Mouse (Mus musculus) ES-Bruce4 (cell line): ENCODE measurements at regions not wholly inside any gene's neighbourhood (a gene's known extent, or its start where the extent isn't known, plus 50 kb on each side); places are given as distances from the start of the nearest gene placed in this dataset.

Experiments
- H3K27ac ChIP-seq: 2 replicates; pipeline ENCODE4 v1.5.1; 2012; ENCODE audit warnings: low read length, inconsistent platforms; ENCODE audit not compliant: insufficient read depth
- H3K27me3 ChIP-seq: 2 replicates; pipeline ENCODE4 v1.6.1; 2012; ENCODE audit warnings: mild to moderate bottlenecking, low read length, inconsistent platforms; ENCODE audit not compliant: control insufficient read depth, poor library complexity, insufficient read depth, severe bottlenecking
- H3K36me3 ChIP-seq: 2 replicates; pipeline ENCODE4 v1.6.1; 2012; ENCODE audit warnings: inconsistent platforms, mild to moderate bottlenecking, low read length, moderate library complexity; ENCODE audit not compliant: control insufficient read depth, poor library complexity, insufficient read depth, severe bottlenecking
- H3K4me1 ChIP-seq: one replicate; pipeline ENCODE4 v1.8.1; 2011; ENCODE audit warnings: low read length; ENCODE audit not compliant: control insufficient read depth, insufficient read depth
- H3K4me3 ChIP-seq: 2 replicates; pipeline ENCODE4 v1.5.1; 2011; ENCODE audit warnings: low read depth, mild to moderate bottlenecking, low read length
- H3K9ac ChIP-seq: 2 replicates; pipeline ENCODE4 v1.6.1; 2012; ENCODE audit warnings: low read depth, mild to moderate bottlenecking, inconsistent platforms; ENCODE audit not compliant: poor library complexity, severe bottlenecking
- H3K9me3 ChIP-seq: replicated peaks from 2 replicates; pipeline ENCODE4 v1.6.1; 2012; ENCODE audit warnings: mild to moderate bottlenecking, low read length, inconsistent platforms; ENCODE audit not compliant: control insufficient read depth, poor library complexity, insufficient read depth, severe bottlenecking
- CTCF ChIP-seq: IDR thresholded peaks from one replicate; pipeline ENCODE4 v1.8.1; 2011; ENCODE audit warnings: low read depth, low read length
- EP300 ChIP-seq: IDR thresholded peaks from 2 replicates; pipeline ENCODE4 v1.6.1; 2011; ENCODE audit warnings: low read depth, low read length; ENCODE audit not compliant: insufficient read depth
- POLR2A ChIP-seq: IDR thresholded peaks from one replicate; pipeline ENCODE4 v1.8.1; 2011; ENCODE audit warnings: low read length; ENCODE audit not compliant: insufficient read depth

DNA sequence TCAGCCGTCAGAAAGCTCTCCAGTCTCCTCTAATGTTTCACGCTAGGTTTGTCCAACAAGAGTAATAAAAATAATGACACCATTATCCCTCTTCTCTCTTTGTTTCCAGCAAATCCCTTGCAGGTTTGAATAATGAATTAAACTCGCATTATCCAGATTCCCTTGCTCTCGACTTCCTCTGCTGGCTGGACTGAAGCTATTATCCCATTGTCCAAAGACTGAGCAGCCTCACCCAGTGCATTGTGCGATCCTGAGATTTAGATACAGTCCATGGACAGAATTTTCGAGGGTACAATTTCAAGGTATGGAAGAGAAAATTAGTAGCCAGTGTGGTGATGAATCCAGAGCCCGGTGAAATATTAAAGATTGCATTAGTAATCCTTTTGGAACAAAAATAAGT lies 270.3 kb downstream of the En1 start:
- Histone ChIP-seq H3K27ac (no peak overlapping the region), H3K9me3 (no peaks in the 10 kb centered on the region), H3K9ac (no peak overlapping the region), H3K4me3 (no peak overlapping the region), H3K27me3 (no peaks in the 10 kb centered on the region), H3K4me1 (no peaks in the 10 kb centered on the region), H3K36me3 (no peaks in the 10 kb centered on the region)
- TF ChIP-seq POLR2A = no peak
- TF ChIP-seq CTCF = no peak
- TF ChIP-seq EP300 = no peak

DNA sequence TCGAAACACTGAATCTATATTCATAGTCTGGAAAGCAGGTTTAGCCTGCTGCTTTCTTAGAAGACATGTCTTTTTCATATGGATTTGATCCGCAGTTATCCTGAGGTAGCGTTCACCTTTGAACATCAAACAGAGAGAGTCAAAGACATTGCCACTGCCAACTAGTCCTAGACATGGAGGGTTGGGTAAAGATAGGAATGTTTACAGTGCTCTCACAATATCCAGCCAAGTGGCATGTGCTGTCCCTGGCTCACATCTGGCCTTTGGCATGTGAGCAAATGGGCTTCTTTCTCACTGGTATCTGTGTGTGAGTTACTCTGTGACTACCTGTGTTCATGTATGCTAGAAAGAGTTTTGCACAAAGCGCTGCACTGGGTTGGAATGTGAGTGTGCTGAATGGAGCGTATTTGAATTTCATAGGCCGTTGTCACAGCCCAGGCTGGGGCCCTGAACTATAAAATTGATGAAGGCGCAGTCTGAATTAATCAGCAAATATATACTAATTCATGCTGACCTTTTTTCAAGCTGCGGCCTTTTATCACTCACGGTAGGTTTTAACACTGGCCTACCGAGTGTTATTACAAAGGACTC lies 280.8 kb downstream of the En1 start:
- Histone ChIP-seq H3K4me3 (no peak overlapping the region), H3K9me3 (no peaks in the 10 kb centered on the region), H3K27me3 (0 out of 2 replicates have a peak, but pooled peaks cover 1% of the 10 kb centered on the region), H3K4me1 (no peaks in the 10 kb centered on the region), H3K9ac (no peak overlapping the region), H3K27ac (no peak overlapping the region), H3K36me3 (no peaks in the 10 kb centered on the region)
- TF ChIP-seq POLR2A = no peak
- TF ChIP-seq EP300 = no peak
- no peak for TF ChIP-seq CTCF

DNA sequence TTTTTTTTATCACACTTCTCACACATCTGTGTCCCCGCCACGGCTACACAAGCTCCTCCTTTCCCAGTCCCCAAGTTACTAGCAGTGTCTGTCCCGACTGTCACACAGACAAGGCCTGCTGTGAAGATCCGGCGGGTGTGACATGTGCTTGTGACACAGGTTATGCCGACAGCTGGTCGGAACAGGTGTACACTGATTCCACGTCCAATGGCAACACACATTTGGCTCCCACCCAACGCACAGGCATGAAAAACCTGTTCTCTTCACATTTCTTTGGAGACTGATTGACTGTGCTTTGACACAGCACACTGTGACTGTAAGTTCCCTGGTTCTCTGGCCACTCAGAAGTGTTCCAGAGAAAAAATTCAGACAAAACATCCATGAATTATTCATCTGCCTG lies 281.4 kb downstream of the En1 start:
- Histone ChIP-seq H3K36me3 (no peaks in the 10 kb centered on the region), H3K27ac (no peak overlapping the region), H3K9ac (no peak overlapping the region), H3K9me3 (no peaks in the 10 kb centered on the region), H3K27me3 (0 out of 2 replicates have a peak, but pooled peaks cover 1% of the 10 kb centered on the region), H3K4me1 (no peaks in the 10 kb centered on the region), H3K4me3 (no peak overlapping the region)
- TF ChIP-seq EP300 (no peak), CTCF (no peak), POLR2A (no peak)

DNA sequence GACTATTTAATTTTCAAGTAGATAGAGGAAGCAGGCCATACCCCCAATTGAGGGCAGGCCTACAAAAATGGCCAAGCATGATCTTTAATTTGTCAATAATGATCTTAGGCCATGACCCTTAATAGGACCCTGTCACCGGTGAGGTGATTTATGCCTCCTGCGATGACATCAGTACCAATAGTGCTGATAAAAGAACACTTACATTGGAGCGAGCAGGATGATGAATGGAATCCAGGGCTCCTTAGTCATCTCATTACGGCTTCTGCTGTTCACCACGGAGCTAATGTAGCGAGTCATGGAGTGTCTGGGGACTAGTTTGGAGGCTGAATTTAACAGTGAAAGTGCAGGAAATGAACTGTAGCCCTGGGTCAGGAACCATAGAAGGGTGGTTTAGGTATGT lies 308.6 kb downstream of the En1 start:
- Histone ChIP-seq H3K9me3 (no peaks in the 10 kb centered on the region), H3K4me3 (no peak overlapping the region), H3K4me1 (no peaks in the 10 kb centered on the region), H3K27ac (no peak overlapping the region), H3K27me3 (no peaks in the 10 kb centered on the region), H3K36me3 (no peaks in the 10 kb centered on the region), H3K9ac (no peak overlapping the region)
- no peak for TF ChIP-seq EP300

DNA sequence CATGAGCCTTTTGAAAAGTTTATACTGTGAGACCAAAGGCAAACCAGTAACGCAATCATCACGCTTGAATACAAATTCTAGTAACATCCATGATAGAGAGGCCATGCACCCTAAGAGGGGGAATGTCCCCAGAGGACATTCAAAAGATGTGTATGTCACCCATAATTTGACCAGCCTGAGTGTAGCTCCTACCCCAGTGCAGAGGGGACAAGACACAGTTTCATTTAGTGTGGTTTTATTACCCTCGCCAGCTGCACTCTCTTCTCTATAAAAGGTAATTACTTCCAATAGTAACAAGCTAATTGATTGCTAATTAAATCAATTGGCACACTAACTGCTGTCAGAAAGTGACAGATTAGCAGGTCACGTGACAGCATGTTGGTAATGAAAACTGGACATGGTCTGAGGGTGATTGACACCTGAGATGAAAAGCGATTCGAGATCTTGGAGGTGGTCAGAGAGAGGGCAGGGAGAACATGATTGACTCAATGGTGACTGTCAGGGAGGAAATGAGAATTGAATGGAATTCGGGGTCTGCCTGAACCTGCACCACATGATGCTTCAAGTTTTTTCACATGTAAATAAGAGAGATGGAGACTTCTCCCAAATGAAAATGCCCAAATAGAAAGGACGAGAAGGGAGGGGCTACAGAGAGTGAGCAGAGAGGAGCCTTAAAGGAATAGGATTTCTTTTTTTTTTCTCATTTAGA lies 309.9 kb downstream of the En1 start:
- Histone ChIP-seq H3K9me3 (no peaks in the 10 kb centered on the region), H3K4me1 (no peaks in the 10 kb centered on the region)
- TF ChIP-seq EP300 (no peak), CTCF (no peak), POLR2A (no peak)

DNA sequence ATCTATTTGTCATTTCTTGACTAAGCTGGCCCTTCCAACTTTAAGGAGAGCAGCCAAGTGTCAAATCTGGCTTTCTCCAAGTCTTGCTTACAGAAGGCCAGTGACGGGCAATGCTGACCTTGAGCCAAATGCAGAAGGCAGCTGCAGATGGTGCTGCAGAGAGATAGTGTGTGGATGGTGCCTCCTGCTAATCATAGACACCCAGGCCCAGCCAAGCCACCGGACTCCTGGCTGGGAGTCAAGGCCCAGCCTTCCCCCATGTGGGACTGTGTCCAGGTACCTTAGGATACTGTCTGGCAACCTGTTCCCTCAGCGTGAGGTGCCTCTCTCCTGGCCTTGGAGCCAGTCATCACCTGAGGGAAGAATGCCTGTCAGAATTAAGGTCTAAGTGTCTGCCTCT lies 319.3 kb downstream of the En1 start:
- Histone ChIP-seq H3K4me1 (no peaks in the 10 kb centered on the region), H3K9me3 (no peaks in the 10 kb centered on the region), H3K36me3 (no peaks in the 10 kb centered on the region), H3K4me3 (no peak overlapping the region), H3K27ac (no peak overlapping the region), H3K27me3 (no peaks in the 10 kb centered on the region), H3K9ac (no peak overlapping the region)
- TF ChIP-seq POLR2A (no peak), CTCF (no peak), EP300 (no peak)

More for the DNA sequence above, 309.9 kb downstream of the En1 start:
- no peak overlapping the region for H3K4me3 ChIP-seq
- H3K27me3 ChIP-seq = no peaks in the 10 kb centered on the region
- H3K27ac ChIP-seq = no peak overlapping the region
- H3K9ac ChIP-seq = no peak overlapping the region
- H3K36me3 ChIP-seq = no peaks in the 10 kb centered on the region
